Mouse (Mus musculus) MEL (cell line): ENCODE measurements at regions not wholly inside any gene's neighbourhood (a gene's known extent, or its start where the extent isn't known, plus 50 kb on each side); places are given as distances from the start of the nearest gene placed in this dataset.

ENCODE experiments used
- DNase-seq: peaks from one replicate; pipeline ENCODE4 v3.0.0; 2011; ENCODE audit warnings: low read depth, low spot score
- H3K27ac ChIP-seq: 2 replicates; pipeline ENCODE4 v1.5.1; 2012; ENCODE audit warnings: low read depth, mild to moderate bottlenecking, control low read depth, low read length, moderate library complexity; ENCODE audit not compliant: control insufficient read depth
- H3K27me3 ChIP-seq, 2 experiments: fragments of 150-350 bp in 1 of 2; sonication (generic) in 1 of 2; 2 replicates each; pipeline ENCODE4 v1.6.1; 2012; ENCODE audit warnings: low read length in 2 of 2, mild to moderate bottlenecking in 2 of 2, improper control_type of control experiment in 1 of 2, moderate library complexity in 1 of 2; ENCODE audit not compliant: insufficient read depth in 2 of 2, control insufficient read depth in 1 of 2
- H3K36me3 ChIP-seq, 2 experiments: 2 replicates each; pipeline ENCODE4 v1.6.1; 2012 to 2014; ENCODE audit warnings: low read length in 2 of 2, improper control_type of control experiment in 1 of 2, inconsistent platforms in 1 of 2, mild to moderate bottlenecking in 1 of 2; ENCODE audit not compliant: insufficient read depth in 2 of 2, control insufficient read depth in 1 of 2
- H3K4me1 ChIP-seq, 2 experiments: fragments of 150-350 bp in 1 of 2; sonication (generic) in 1 of 2; 2 replicates each; pipeline ENCODE4 v1.6.1; 2012; ENCODE audit warnings: low read length in 2 of 2, improper control_type of control experiment in 1 of 2, mild to moderate bottlenecking in 1 of 2; ENCODE audit not compliant: insufficient read depth in 2 of 2, control insufficient read depth in 1 of 2
- H3K4me3 ChIP-seq, 2 experiments: fragments of 150-350 bp in 1 of 2; sonication (generic) in 1 of 2; 2 replicates each; pipeline ENCODE4 v1.5.1; 2012; ENCODE audit warnings: low read depth in 2 of 2, low read length in 2 of 2, mild to moderate bottlenecking in 2 of 2, moderate library complexity in 2 of 2, control low read depth in 1 of 2, improper control_type of control experiment in 1 of 2; ENCODE audit not compliant: control insufficient read depth in 1 of 2, insufficient read depth in 1 of 2
- H3K79me2 ChIP-seq: 2 replicates; pipeline ENCODE4 v1.6.1; 2012; ENCODE audit warnings: mild to moderate bottlenecking, low read length, moderate library complexity; ENCODE audit not compliant: control insufficient read depth, poor library complexity, insufficient read depth
- H3K9ac ChIP-seq: 2 replicates; pipeline ENCODE4 v1.6.1; 2012; ENCODE audit warnings: low read depth, mild to moderate bottlenecking, control low read depth, low read length, moderate library complexity; ENCODE audit not compliant: control insufficient read depth, poor library complexity, severe bottlenecking
- H3K9me3 ChIP-seq: fragments of 150-350 bp; sonication (generic); replicated peaks from 2 replicates; pipeline ENCODE4 v1.6.1; 2012; ENCODE audit warnings: mild to moderate bottlenecking, low read length, improper control_type of control experiment, moderate library complexity; ENCODE audit not compliant: insufficient read depth
- CTCF ChIP-seq, 3 experiments: IDR thresholded peaks in 2 of 3; conservative IDR thresholded peaks in 1 of 3; 2 replicates each; pipeline ENCODE4 v1.5.1; 2011 to 2012; ENCODE audit warnings: low read length in 3 of 3, low read depth in 2 of 3, mild to moderate bottlenecking in 2 of 3, improper control_type of control experiment in 1 of 3, inconsistent platforms in 1 of 3, mixed read lengths in 1 of 3, moderate library complexity in 1 of 3; ENCODE audit not compliant: control insufficient read depth in 1 of 3, insufficient read depth in 1 of 3, poor library complexity in 1 of 3, severe bottlenecking in 1 of 3
- E2F4 ChIP-seq: IDR thresholded peaks from 2 replicates; pipeline ENCODE4 v1.6.1; 2011; ENCODE audit warnings: low read depth, low read length, improper control_type of control experiment, borderline replicate concordance
- ELF1 ChIP-seq: IDR thresholded peaks from 2 replicates; pipeline ENCODE4 v1.6.1; 2014; ENCODE audit warnings: low read depth, mild to moderate bottlenecking, inconsistent platforms, low read length, improper control_type of control experiment, moderate library complexity
- EP300 ChIP-seq, 2 experiments: IDR thresholded peaks; 2 replicates each; pipeline ENCODE4 v1.6.1; 2011; ENCODE audit warnings: improper control_type of control experiment in 2 of 2, low read length in 2 of 2, low read depth in 1 of 2, mild to moderate bottlenecking in 1 of 2
- GATA1 ChIP-seq: IDR thresholded peaks from 2 replicates; pipeline ENCODE4 v1.6.1; 2011; ENCODE audit warnings: low read depth, low read length, improper control_type of control experiment
- HCFC1 ChIP-seq: IDR thresholded peaks from 2 replicates; pipeline ENCODE4 v1.6.1; 2012; ENCODE audit warnings: low read depth, mild to moderate bottlenecking, inconsistent platforms, low read length, improper control_type of control experiment, moderate library complexity
- JUND ChIP-seq: IDR thresholded peaks from 2 replicates; pipeline ENCODE4 v1.6.1; 2011; ENCODE audit warnings: low read depth, mild to moderate bottlenecking, improper control_type of control experiment, low read length
- MAFK ChIP-seq: IDR thresholded peaks from 2 replicates; pipeline ENCODE4 v1.6.1; 2011; ENCODE audit warnings: low read depth, mild to moderate bottlenecking, low read length, improper control_type of control experiment, borderline replicate concordance
- MAX ChIP-seq: IDR thresholded peaks from 2 replicates; pipeline ENCODE4 v1.6.1; 2011; ENCODE audit warnings: low read length, improper control_type of control experiment
- MAZ ChIP-seq: IDR thresholded peaks from 2 replicates; pipeline ENCODE4 v1.6.1; 2012; ENCODE audit warnings: low read depth, mild to moderate bottlenecking, inconsistent platforms, low read length, improper control_type of control experiment
- MYC ChIP-seq: IDR thresholded peaks from 2 replicates; pipeline ENCODE4 v1.6.1; 2011; ENCODE audit warnings: low read depth, mild to moderate bottlenecking, low read length, improper control_type of control experiment, moderate library complexity
- NRF1 ChIP-seq: IDR thresholded peaks from 2 replicates; pipeline ENCODE4 v1.6.1; 2014; ENCODE audit warnings: low read depth, mild to moderate bottlenecking, inconsistent platforms, low read length, improper control_type of control experiment, moderate library complexity; ENCODE audit not compliant: poor library complexity, insufficient read depth, severe bottlenecking
- POLR2A ChIP-seq, 2 experiments: IDR thresholded peaks; 2 replicates each; pipeline ENCODE4 v1.6.1; 2011 to 2012; ENCODE audit warnings: low read length in 2 of 2, mild to moderate bottlenecking in 2 of 2, control low read depth in 1 of 2, improper control_type of control experiment in 1 of 2, low read depth in 1 of 2, moderate library complexity in 1 of 2; ENCODE audit not compliant: control insufficient read depth in 1 of 2, insufficient read depth in 1 of 2, poor library complexity in 1 of 2
- RCOR1 ChIP-seq: IDR thresholded peaks from 2 replicates; pipeline ENCODE4 v1.6.1; 2012; ENCODE audit warnings: low read depth, mild to moderate bottlenecking, inconsistent platforms, low read length, improper control_type of control experiment
- SMC3 ChIP-seq: IDR thresholded peaks from 2 replicates; pipeline ENCODE4 v1.6.1; 2011; ENCODE audit warnings: low read depth, low read length, improper control_type of control experiment
- TAL1 ChIP-seq: IDR thresholded peaks from 2 replicates; pipeline ENCODE4 v1.6.1; 2012; ENCODE audit warnings: mild to moderate bottlenecking, inconsistent platforms, low read length, moderate library complexity, mixed read lengths
- TBP ChIP-seq: IDR thresholded peaks from 2 replicates; pipeline ENCODE4 v1.8.0; 2011; ENCODE audit warnings: low read depth, low read length, improper control_type of control experiment
- TCF12 ChIP-seq: IDR thresholded peaks from 2 replicates; pipeline ENCODE4 v1.6.1; 2014; ENCODE audit warnings: low read depth, mild to moderate bottlenecking, inconsistent platforms, low read length, improper control_type of control experiment, moderate library complexity
- USF1 ChIP-seq: IDR thresholded peaks from 2 replicates; pipeline ENCODE4 v1.6.1; 2014; ENCODE audit warnings: low read depth, mild to moderate bottlenecking, inconsistent platforms, low read length, improper control_type of control experiment, moderate library complexity
- ZC3H11A ChIP-seq: IDR thresholded peaks from 2 replicates; pipeline ENCODE4 v1.6.1; 2012; ENCODE audit warnings: low read depth, mild to moderate bottlenecking, inconsistent platforms, low read length, improper control_type of control experiment

DNA sequence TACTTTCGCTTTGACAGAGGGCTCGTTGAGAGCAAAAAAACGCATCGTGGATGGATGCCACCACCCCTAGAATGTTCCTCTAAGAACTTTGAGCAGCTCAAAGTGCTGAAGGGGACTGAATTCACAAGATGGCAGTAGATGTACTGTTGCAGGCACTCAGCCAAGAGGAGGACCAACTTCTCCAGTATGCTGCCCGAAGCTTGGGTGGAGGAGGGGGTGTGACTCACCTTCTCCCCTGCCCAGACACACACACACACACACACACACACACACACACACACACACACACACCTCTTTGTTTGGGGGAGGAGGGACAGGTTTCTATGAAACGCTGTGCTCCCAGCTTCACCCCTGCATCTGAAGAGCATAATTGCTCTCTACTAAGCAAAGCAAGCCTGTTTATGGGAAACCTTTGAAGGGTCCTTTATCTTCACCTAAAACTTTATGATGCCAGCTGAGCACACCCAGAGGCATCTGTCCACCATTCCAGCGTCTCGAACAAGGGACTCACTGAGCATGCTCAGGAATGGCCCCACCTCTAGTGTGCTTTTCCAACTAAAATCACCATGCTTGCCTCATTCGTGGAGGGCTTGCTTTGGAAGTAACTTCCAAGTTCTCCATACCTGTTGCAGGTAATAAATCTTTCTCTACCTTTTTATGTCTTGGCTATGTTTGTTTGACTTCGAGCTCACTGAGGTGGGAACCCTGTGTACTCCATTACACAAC, 126.8 kb upstream of the Rreb1 start:
- H3K4me1 ChIP-seq: peaks cover 0 to 13% of the 10 kb centered on the region in 2 experiments; a peak in 3 of 4 replicates
- H3K9ac ChIP-seq: no peak overlapping the region
- H3K4me3 ChIP-seq: no peak overlapping the region
- H3K9me3 ChIP-seq: no peaks in the 10 kb centered on the region
- peaks cover 0 to 5% of the 10 kb centered on the region in 2 experiments; a peak in 2 of 4 replicates for H3K36me3 ChIP-seq
- no peaks in the 10 kb centered on the region for H3K27me3 ChIP-seq
- TF ChIP-seq ZC3H11A (no peak), NRF1 (peak; percentile 55; the same call in 1 of the 2 replicates)
- no peaks in the 10 kb centered on the region for H3K79me2 ChIP-seq
- DNase-seq: no peak
- no peak overlapping the region for H3K27ac ChIP-seq

GRCm38 (mm10) chr13:37654651-37655050, 123.5 kb upstream of the Rreb1 start:
- TF ChIP-seq JUND (no peak), POLR2A (IDR thresholded peaks at IDR 0.05; ENCODE audit: control insufficient read depth in 1 of 2, insufficient read depth in 1 of 2, low read depth in 1 of 2, low read length in 2 of 2, poor library complexity in 1 of 2) (no peak), NRF1 (no peak), MAZ (no peak)
- H3K4me1 ChIP-seq: peaks cover 0 to 13% of the 10 kb centered on the region in 2 experiments; a peak in 3 of 4 replicates
- no peaks in the 10 kb centered on the region for H3K27me3 ChIP-seq
- H3K4me3 ChIP-seq: no peak overlapping the region
- no peaks in the 10 kb centered on the region for H3K9me3 ChIP-seq
- no peak for DNase-seq
- H3K36me3 ChIP-seq: peaks cover 0 to 5% of the 10 kb centered on the region in 2 experiments; a peak in 2 of 4 replicates
- no peak overlapping the region for H3K27ac ChIP-seq
- no peak overlapping the region for H3K9ac ChIP-seq
- no peaks in the 10 kb centered on the region for H3K79me2 ChIP-seq

- H3K27me3 ChIP-seq: no peaks in the 10 kb centered on the region
- no peak overlapping the region for H3K27ac ChIP-seq
- no peaks in the 10 kb centered on the region for H3K79me2 ChIP-seq
- TF ChIP-seq MYC (no peak), MAX (no peak), CTCF (IDR thresholded peaks at IDR 0.05 in 2 of 3, conservative IDR thresholded peaks at IDR 0.05 in 1 of 3; ENCODE audit: control insufficient read depth in 1 of 3, insufficient read depth in 1 of 3, low read depth in 2 of 3, low read length in 3 of 3, poor library complexity in 1 of 3, severe bottlenecking in 1 of 3) (no peak), TAL1 (no peak), HCFC1 (no peak), E2F4 (no peak), ELF1 (no peak), TCF12 (no peak), TBP (no peak), GATA1 (no peak), USF1 (no peak), MAZ (no peak), MAFK (no peak), RCOR1 (no peak), SMC3 (no peak), EP300 (IDR thresholded peaks at IDR 0.05; ENCODE audit: low read depth in 1 of 2, low read length in 2 of 2) (no peak)
- peak; percentile 71 for DNase-seq
- H3K4me1 ChIP-seq: peaks cover 0 to 3% of the 10 kb centered on the region in 2 experiments; a peak in 1 of 4 replicates
- H3K9ac ChIP-seq: peak overlapping the region; percentile 46
- no peaks in the 10 kb centered on the region for H3K9me3 ChIP-seq
- H3K36me3 ChIP-seq: no peaks in the 10 kb centered on the region
- H3K4me3 ChIP-seq: peak overlapping the region; percentile 60 to 65
Measured at GRCm38 (mm10) chr13:37657248-37657647, 121.0 kb upstream of the Rreb1 start.
